Mouse (Mus musculus) E14TG2a.4 (cell line): ENCODE results near the gene Kynu.

Experiments used
- CTCF ChIP-seq: conservative IDR thresholded peaks from 2 replicates; pipeline ENCODE4 v1.5.1; 2014; ENCODE audit warnings: low read length
- NANOG ChIP-seq: IDR thresholded peaks from 2 replicates; pipeline ENCODE4 v1.6.1; 2014; ENCODE audit warnings: borderline replicate concordance, low read length, mixed read lengths
- POU5F1 ChIP-seq: IDR thresholded peaks from 2 replicates; pipeline ENCODE4 v1.6.1; 2014; ENCODE audit warnings: low read length, borderline replicate concordance

DNA sequence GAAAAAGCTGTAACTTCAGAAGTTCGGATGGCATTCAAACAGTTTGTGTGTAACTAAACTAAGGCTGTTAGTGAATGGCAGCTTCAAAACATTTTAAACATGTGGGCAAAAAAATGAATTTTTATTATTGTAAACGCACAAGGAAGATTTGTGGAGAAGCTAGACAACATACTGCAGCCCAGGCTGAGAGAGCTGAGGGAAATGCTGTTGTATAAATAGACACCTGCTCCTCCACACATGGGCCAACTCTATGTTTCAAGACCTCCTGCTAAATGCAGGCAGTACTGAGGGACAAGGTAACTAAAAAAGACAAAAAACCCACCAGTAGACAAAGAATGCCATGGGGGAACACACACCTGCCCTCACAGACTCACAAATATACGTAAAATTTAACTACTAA is 140.5 kb downstream of the Kynu start:
- TF ChIP-seq CTCF: no peak
- no peak for TF ChIP-seq NANOG
- TF ChIP-seq POU5F1: no peak
